Comparison of ENCODE assay signal across 8 mouse cellular contexts in the genomic region with DNA sequence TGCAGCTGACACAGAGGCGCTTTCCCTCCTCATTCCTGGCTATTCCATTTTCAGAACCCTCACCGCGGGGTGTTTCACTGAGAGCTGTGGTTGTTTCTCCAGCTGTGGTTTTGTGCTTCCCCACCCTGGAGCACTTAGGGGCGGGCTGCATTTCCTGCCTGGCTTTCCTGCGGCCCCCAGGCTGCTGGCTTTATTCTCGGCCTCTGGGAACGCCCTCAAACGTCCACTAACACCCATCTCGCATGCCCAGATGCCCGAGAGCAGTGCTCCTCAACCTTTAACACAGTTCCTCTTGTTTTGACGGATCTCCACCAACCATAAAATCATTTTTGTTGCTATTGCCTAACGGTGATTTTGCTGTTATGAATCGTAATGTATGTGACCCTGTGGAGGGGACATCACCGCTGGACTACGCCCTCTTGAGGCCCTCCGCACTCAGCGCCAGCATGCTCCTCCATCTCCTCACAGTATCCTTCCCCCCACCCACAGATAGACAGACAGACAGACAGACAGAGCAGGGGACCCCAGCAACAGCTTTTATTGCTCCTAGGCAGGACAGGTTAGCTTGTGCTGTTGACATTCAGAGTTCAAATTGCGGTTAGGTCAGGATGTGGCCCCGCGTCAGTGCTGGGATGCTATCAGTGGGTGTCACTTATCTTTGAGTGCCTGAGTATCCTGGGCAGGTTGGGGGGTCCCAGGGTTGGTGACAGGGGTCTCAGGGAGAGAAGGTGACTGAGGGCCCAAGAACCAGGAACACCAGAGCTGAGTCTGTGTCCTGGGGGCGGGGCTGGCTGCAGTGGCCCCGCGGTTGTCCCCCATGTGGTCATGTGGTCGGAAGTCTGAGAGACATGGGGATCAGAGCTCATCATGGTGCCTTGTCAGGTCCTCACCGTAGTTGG. TPM values are rescaled to one million over a fixed set of nuclear protein-coding genes. Genes with fewer than 3 reads are reported as not detected.
A peak's percentile ranks its signal among the peaks of the same experiment; 100 is the strongest.
DNase-seq lines count a peak whose midpoint lies in the region; ATAC-seq and TF ChIP-seq lines count a peak whose summit lies in the region.

No protein-coding gene starts in this region.

- peaks cover 22% of the 10 kb centered on the region for H3K4me1 ChIP-seq in bone marrow macrophage, adult 2 months (ENCODE audit: control insufficient read depth, insufficient read depth, low read length)
- peaks cover 5% of the 10 kb centered on the region; the same call in 1 of the 2 replicates for H3K4me1 ChIP-seq in heart, embryonic 15.5 days (replicated peaks)
- H3K4me1 ChIP-seq in limb, embryonic 10.5 days: peaks cover 11% of the 10 kb centered on the region

- no peak overlapping the region for H3K9ac ChIP-seq in heart, embryonic 15.5 days

- H3K27ac ChIP-seq in bone marrow macrophage, adult 2 months (ENCODE audit: insufficient read depth, low read depth, low read length): peak overlapping the region; percentile 92
- H3K27ac ChIP-seq in heart, embryonic 15.5 days: peak overlapping the region; percentile 63
- peak overlapping the region; percentile 46; the same call in 1 of the 2 replicates for H3K27ac ChIP-seq in limb, embryonic 10.5 days

- H3K36me3 ChIP-seq in heart, embryonic 15.5 days: peaks cover 39% of the 10 kb centered on the region
- H3K36me3 ChIP-seq in limb, embryonic 10.5 days: peaks cover 69% of the 10 kb centered on the region

- no peaks in the 10 kb centered on the region for H3K27me3 ChIP-seq in heart, embryonic 15.5 days
- no peaks in the 10 kb centered on the region for H3K27me3 ChIP-seq in limb, embryonic 10.5 days (ENCODE audit: low read depth, poor library complexity, severe bottlenecking)

- peak; percentile 50 for TF ChIP-seq CTCF in bone marrow macrophage, adult 2 months (IDR thresholded peaks at IDR 0.05; ENCODE audit: low read depth, low read length)

- peak; percentile 53 for DNase-seq in adrenal gland, postnatal 14 days
- DNase-seq in adrenal gland, postnatal 4 days (ENCODE audit: low spot score in 2 of 2): no peak
- DNase-seq in limb, embryonic 10.5 days (ENCODE audit: low spot score): no peak
- DNase-seq in thymus, postnatal 36 days: peak; percentile 46 to 53
- DNase-seq in cerebellum, adult 9-11 months: no peak

- WGBS in heart, embryonic 15.5 days: 58% methylated on average over 25 of the region's 25 CpGs
- 77% methylated on average over 25 of the region's 25 CpGs for WGBS in limb, embryonic 10.5 days

- peak overlapping the region; percentile 18; the same call in 1 of the 2 replicates for H3K4me2 ChIP-seq in heart, embryonic 15.5 days

- no peak for TF ChIP-seq POLR2A in bone marrow macrophage, adult 2 months (IDR thresholded peaks at IDR 0.05; ENCODE audit: borderline replicate concordance, low read depth, low read length)

- H3K4me3 ChIP-seq in bone marrow macrophage, adult 2 months (ENCODE audit: insufficient read depth, low read length): peak overlapping the region; percentile 41
- 0 out of 2 replicates have a peak overlapping the region, but pooled peaks have one; percentile 5 for H3K4me3 ChIP-seq in heart, embryonic 15.5 days
- H3K4me3 ChIP-seq in limb, embryonic 10.5 days: no peak overlapping the region

- no peak; the same call in 1 of the 2 replicates for ATAC-seq in heart, embryonic 15.5 days (replicated peaks; ENCODE audit: insufficient number of reproducible peaks, insufficient read depth, low FRiP score, low read depth)
- peak; percentile 46 for ATAC-seq in megakaryocyte-erythroid progenitor cell, adult 5-6 weeks (replicated peaks; ENCODE audit: low FRiP score, low TSS enrichment, poor library complexity, severe bottlenecking)

- H3K9me3 ChIP-seq in heart, embryonic 15.5 days (replicated peaks): no peaks in the 10 kb centered on the region
- H3K9me3 ChIP-seq in limb, embryonic 10.5 days (replicated peaks): no peaks in the 10 kb centered on the region

RNA-seq across cellular contexts. Expression of a gene that starts 9.4 kb away (rescaled TPM):
- total RNA-seq in adrenal gland, postnatal 14 days (2021): 38.2 and 39.1 TPM in 2 replicates
- total RNA-seq in adrenal gland, postnatal 4 days (2021): 10 to 100 TPM; 77.0 to 81.8 TPM
- polyA plus RNA-seq in bone marrow macrophage, adult 2 months (2012; ENCODE audit: insufficient read depth, insufficient read length, missing spikeins): 3.1 and 4.6 TPM in 2 replicates
- polyA plus RNA-seq in heart, embryonic 15.5 days (2015; fragmentation: Nextera tagmentation; extraction: Ambion mirVana): 223 and 285 TPM in 2 replicates
- polyA plus RNA-seq in limb, embryonic 10.5 days (2016; fragmentation: Nextera tagmentation; extraction: Ambion mirVana): 175 and 210 TPM in 2 replicates
- total RNA-seq in megakaryocyte-erythroid progenitor cell, adult 5-6 weeks (2014; fragmentation: Nextera tagmentation): 7.6 and 15.6 TPM in 2 replicates
- total RNA-seq in megakaryocyte-erythroid progenitor cell, adult 5-6 weeks (2017): 16.7 and 23.0 TPM in 2 replicates

RNA-seq across cellular contexts. Expression of a gene that starts 20.2 kb away (rescaled TPM):
- total RNA-seq in adrenal gland, postnatal 14 days (2021): 16.0 and 16.3 TPM in 2 replicates
- 10 to 100 TPM; 17.9 to 18.6 TPM for total RNA-seq in adrenal gland, postnatal 4 days (2021)
- polyA plus RNA-seq in bone marrow macrophage, adult 2 months (2012; ENCODE audit: insufficient read depth, insufficient read length, missing spikeins): 22.9 and 23.6 TPM in 2 replicates
- polyA plus RNA-seq in heart, embryonic 15.5 days (2015; fragmentation: Nextera tagmentation; extraction: Ambion mirVana): 12.9 and 15.9 TPM in 2 replicates
- polyA plus RNA-seq in limb, embryonic 10.5 days (2016; fragmentation: Nextera tagmentation; extraction: Ambion mirVana): 16.8 and 24.8 TPM in 2 replicates
- total RNA-seq in megakaryocyte-erythroid progenitor cell, adult 5-6 weeks (2014; fragmentation: Nextera tagmentation): 4.3 and 4.7 TPM in 2 replicates
- 3.5 and 6.2 TPM in 2 replicates for total RNA-seq in megakaryocyte-erythroid progenitor cell, adult 5-6 weeks (2017)

RNA-seq across cellular contexts. Expression of a gene that starts 20.4 kb away (rescaled TPM):
- 41.6 and 47.5 TPM in 2 replicates for total RNA-seq in adrenal gland, postnatal 14 days (2021)
- 10 to 100 TPM; 61.1 to 71.2 TPM for total RNA-seq in adrenal gland, postnatal 4 days (2021)
- polyA plus RNA-seq in bone marrow macrophage, adult 2 months (2012; ENCODE audit: insufficient read depth, insufficient read length, missing spikeins): 68.2 and 68.9 TPM in 2 replicates
- 42.4 and 54.8 TPM in 2 replicates for polyA plus RNA-seq in heart, embryonic 15.5 days (2015; fragmentation: Nextera tagmentation; extraction: Ambion mirVana)
- 80.4 and 81.2 TPM in 2 replicates for polyA plus RNA-seq in limb, embryonic 10.5 days (2016; fragmentation: Nextera tagmentation; extraction: Ambion mirVana)
- total RNA-seq in megakaryocyte-erythroid progenitor cell, adult 5-6 weeks (2014; fragmentation: Nextera tagmentation): 27.8 and 55.1 TPM in 2 replicates
- total RNA-seq in megakaryocyte-erythroid progenitor cell, adult 5-6 weeks (2017): 40.9 and 48.3 TPM in 2 replicates

RNA-seq across cellular contexts. Expression of a gene that starts 21.0 kb away (rescaled TPM):
- 138 and 152 TPM in 2 replicates for total RNA-seq in adrenal gland, postnatal 14 days (2021)
- total RNA-seq in adrenal gland, postnatal 4 days (2021): 100 to 1,000 TPM in 1 of 2 experiments, 10 to 100 TPM in 1; 98.0 to 104 TPM
- 149 and 150 TPM in 2 replicates for polyA plus RNA-seq in bone marrow macrophage, adult 2 months (2012; ENCODE audit: insufficient read depth, insufficient read length, missing spikeins)
- polyA plus RNA-seq in heart, embryonic 15.5 days (2015; fragmentation: Nextera tagmentation; extraction: Ambion mirVana): 52.5 and 62.7 TPM in 2 replicates
- 5.2 and 7.8 TPM in 2 replicates for polyA plus RNA-seq in limb, embryonic 10.5 days (2016; fragmentation: Nextera tagmentation; extraction: Ambion mirVana)
- total RNA-seq in megakaryocyte-erythroid progenitor cell, adult 5-6 weeks (2014; fragmentation: Nextera tagmentation): 0.82 TPM in 1 of 2 replicates, not detected in the other
- 1.1 and 1.8 TPM in 2 replicates for total RNA-seq in megakaryocyte-erythroid progenitor cell, adult 5-6 weeks (2017)

RNA-seq across cellular contexts. Expression of a gene that starts 30.0 kb away (rescaled TPM):
- total RNA-seq in adrenal gland, postnatal 14 days (2021): 42.6 and 44.6 TPM in 2 replicates
- 10 to 100 TPM; 76.4 to 85.1 TPM for total RNA-seq in adrenal gland, postnatal 4 days (2021)
- 19.3 and 22.5 TPM in 2 replicates for polyA plus RNA-seq in bone marrow macrophage, adult 2 months (2012; ENCODE audit: insufficient read depth, insufficient read length, missing spikeins)
- 5.0 and 7.6 TPM in 2 replicates for polyA plus RNA-seq in heart, embryonic 15.5 days (2015; fragmentation: Nextera tagmentation; extraction: Ambion mirVana)
- 16.3 and 18.1 TPM in 2 replicates for polyA plus RNA-seq in limb, embryonic 10.5 days (2016; fragmentation: Nextera tagmentation; extraction: Ambion mirVana)
- 26.6 and 28.7 TPM in 2 replicates for total RNA-seq in megakaryocyte-erythroid progenitor cell, adult 5-6 weeks (2014; fragmentation: Nextera tagmentation)
- total RNA-seq in megakaryocyte-erythroid progenitor cell, adult 5-6 weeks (2017): 1.9 and 2.1 TPM in 2 replicates

Comparison
In these comparisons a context has a peak if more than half of its experiments do, and no peak if none do; other contexts are left out.
1. DNase-seq: peak in adrenal gland, postnatal 14 days (single experiment) and thymus, postnatal 36 days (2 of 2); none in adrenal gland, postnatal 4 days (0 of 2), limb, embryonic 10.5 days (single experiment) and cerebellum, adult 9-11 months (single experiment).
2. Peak in every context shown above with its lines, with median percentiles within 50 percentile points of each other: H3K27ac ChIP-seq.